Mouse (Mus musculus) embryo, embryonic 11 days (tissue): ENCODE measurements around the gene Rab27a.
"Not testable (repeated sequence)": the region's sequence is repeated elsewhere in the genome, so short reads cannot be mapped to it uniquely, and the experiment has no call there.

Source experiments
- DNase-seq: peaks from one replicate; pipeline ENCODE4 v3.0.0-alpha.2; 2015

The Rab27a gene

GRCm38 (mm10) chr9:73047906-73048305 lies 3.3 kb downstream of the Rab27a start:
- DNase-seq: no peak

- peak; percentile 17 for DNase-seq
These were observed 4.3 kb downstream of the Rab27a start for GRCm38 (mm10) chr9:73048927-73049326.

GRCm38 (mm10) chr9:73049833-73050232 lies 5.2 kb downstream of the Rab27a start:
- DNase-seq: no peak

- DNase-seq: no peak
These were observed 6.0 kb downstream of the Rab27a start for GRCm38 (mm10) chr9:73050606-73051005.

- no peak for DNase-seq
These were observed 10.8 kb downstream of the Rab27a start for GRCm38 (mm10) chr9:73055441-73055911.

- no peak for DNase-seq
These were observed 14.6 kb downstream of the Rab27a start for GRCm38 (mm10) chr9:73059224-73059623.

GRCm38 (mm10) chr9:73063621-73064290 lies 19.1 kb downstream of the Rab27a start:
- peak; percentile 60 for DNase-seq

- DNase-seq: peak; percentile 56
These were observed 22.4 kb downstream of the Rab27a start for GRCm38 (mm10) chr9:73067086-73067485.

- peak; percentile 19 for DNase-seq
These were observed 23.6 kb downstream of the Rab27a start for GRCm38 (mm10) chr9:73068230-73068679.

- no peak for DNase-seq
These were observed 24.0 kb downstream of the Rab27a start for GRCm38 (mm10) chr9:73068688-73069087.

- DNase-seq: no peak
These were observed 26.5 kb downstream of the Rab27a start for GRCm38 (mm10) chr9:73070971-73071659.

GRCm38 (mm10) chr9:73072426-73072825 lies 27.8 kb downstream of the Rab27a start:
- DNase-seq: no peak

GRCm38 (mm10) chr9:73073169-73073568 lies 28.5 kb downstream of the Rab27a start:
- DNase-seq: no peak

- not testable (repeated sequence) for DNase-seq
These were observed 34.7 kb downstream of the Rab27a start for GRCm38 (mm10) chr9:73079349-73079748.

GRCm38 (mm10) chr9:73079801-73080325 lies 35.2 kb downstream of the Rab27a start:
- no peak for DNase-seq

- no peak for DNase-seq
These were observed 37.8 kb downstream of the Rab27a start for GRCm38 (mm10) chr9:73082291-73083000.

GRCm38 (mm10) chr9:73083956-73084355 lies 39.3 kb downstream of the Rab27a start:
- no peak for DNase-seq

GRCm38 (mm10) chr9:73085845-73086244 lies 41.2 kb downstream of the Rab27a start:
- no peak for DNase-seq

- DNase-seq: no peak
These were observed 42.5 kb downstream of the Rab27a start for GRCm38 (mm10) chr9:73087121-73087520.

GRCm38 (mm10) chr9:73087581-73087980 lies 42.9 kb downstream of the Rab27a start:
- no peak for DNase-seq

GRCm38 (mm10) chr9:73089222-73089920 lies 44.7 kb downstream of the Rab27a start:
- DNase-seq: no peak

GRCm38 (mm10) chr9:73090121-73090520 lies 45.5 kb downstream of the Rab27a start:
- no peak for DNase-seq

- DNase-seq: peak; percentile 72
These were observed 47.1 kb downstream of the Rab27a start for GRCm38 (mm10) chr9:73091747-73092146.
